Mouse (Mus musculus): Measurements from ENCODE around the gene Klhl35. TPM values are rescaled to one million over a fixed set of nuclear protein-coding genes. Genes with fewer than 3 reads are reported as not detected.
A peak's percentile ranks its signal among the peaks of the same experiment; 100 is the strongest.

Klhl35 gene
- total RNA-seq, 2 experiments from 2014 or later = 2.3 to 2.7 TPM

DNA sequence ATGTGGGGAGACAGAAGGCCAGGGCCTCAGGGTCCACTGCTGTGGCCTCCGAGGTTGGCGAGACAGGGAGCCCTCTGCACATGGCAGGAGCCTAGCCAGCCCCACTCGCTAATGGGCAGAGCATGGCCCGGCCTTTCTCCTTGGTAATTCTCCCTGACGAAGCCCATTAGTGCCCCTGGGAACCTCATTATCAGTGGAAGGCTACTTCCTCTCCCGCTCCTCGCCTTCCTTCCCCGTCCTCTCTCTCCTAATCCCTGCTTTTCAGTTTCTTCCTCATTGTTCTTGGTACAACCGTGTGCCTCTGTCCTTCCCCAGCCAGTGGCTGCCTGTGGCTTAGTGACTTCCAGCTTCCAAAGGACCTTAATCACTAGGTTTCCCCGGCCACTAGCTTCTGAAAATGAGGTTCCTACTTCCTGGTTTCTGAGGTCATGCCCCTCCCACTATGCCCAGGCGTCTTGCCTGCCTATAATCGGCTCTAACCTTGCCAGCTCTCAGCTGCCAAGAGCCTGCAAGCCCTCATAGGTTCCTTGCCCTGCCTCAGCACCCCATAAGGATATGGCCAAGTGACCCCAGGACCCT is 31.0 kb upstream of the Klhl35 start:
- DNase-seq (ENCODE audit: extremely low spot score in 1 of 2, low spot score in 2 of 2) = no peak
- Histone ChIP-seq H3K4me3 (no peak overlapping the region), H3K27ac (no peak overlapping the region)
- intact Hi-C loops (cut with DNase I) = no loop called here
- TF ChIP-seq CTCF (IDR thresholded peaks at IDR 0.05) = no peak

DNA sequence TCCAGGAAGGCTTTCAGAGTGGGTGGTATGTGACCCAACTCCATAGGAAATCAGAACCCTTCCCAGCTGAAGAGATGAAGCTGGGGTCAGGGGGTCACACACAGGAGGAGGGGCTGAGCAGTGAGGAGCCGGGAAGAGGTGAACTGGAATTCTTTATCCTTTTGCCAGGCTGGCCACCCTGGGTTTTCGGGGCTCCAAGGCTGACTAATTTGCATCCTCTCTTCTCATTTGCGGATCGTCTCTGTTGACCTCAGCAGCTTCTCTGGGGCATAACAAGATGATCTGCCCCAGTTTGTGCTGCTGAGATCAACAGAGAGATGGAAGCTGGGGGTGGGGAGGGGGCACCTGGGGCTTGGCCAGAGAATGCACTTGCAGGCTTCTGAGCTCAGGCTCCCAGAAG is 29.3 kb upstream of the Klhl35 start:
- Histone ChIP-seq H3K27ac (no peak overlapping the region), H3K4me3 (no peak overlapping the region)
- intact Hi-C loops (cut with DNase I) = no loop called here
- TF ChIP-seq CTCF (IDR thresholded peaks at IDR 0.05) = no peak
- DNase-seq (ENCODE audit: extremely low spot score in 1 of 2, low spot score in 2 of 2) = no peak

DNA sequence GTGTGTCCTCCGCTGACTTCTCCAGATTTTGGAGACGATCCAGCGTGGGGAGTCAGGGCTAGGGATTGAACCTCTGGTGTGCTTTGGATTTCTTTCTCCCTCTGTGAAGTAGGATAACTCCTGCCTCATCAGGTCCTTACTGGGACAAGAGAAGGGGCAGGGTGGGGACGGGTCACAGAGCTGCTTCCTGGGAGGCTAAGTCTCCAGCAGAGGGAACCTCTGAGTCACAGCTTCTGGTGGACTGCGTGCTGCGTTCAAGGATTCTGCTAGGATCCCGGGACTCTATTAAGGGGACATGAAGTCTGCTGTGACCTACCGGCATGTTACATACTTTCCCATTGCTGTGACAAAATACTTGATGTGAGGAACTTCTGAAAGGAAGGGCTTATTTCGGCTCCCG is 26.9 kb upstream of the Klhl35 start:
- TF ChIP-seq CTCF (IDR thresholded peaks at IDR 0.05) = peak; percentile 45
- H3K27ac ChIP-seq = no peak overlapping the region
- intact Hi-C loops (cut with DNase I) = no loop called here
- no peak overlapping the region for H3K4me3 ChIP-seq
- no peak for DNase-seq (ENCODE audit: extremely low spot score in 1 of 2, low spot score in 2 of 2)

DNA sequence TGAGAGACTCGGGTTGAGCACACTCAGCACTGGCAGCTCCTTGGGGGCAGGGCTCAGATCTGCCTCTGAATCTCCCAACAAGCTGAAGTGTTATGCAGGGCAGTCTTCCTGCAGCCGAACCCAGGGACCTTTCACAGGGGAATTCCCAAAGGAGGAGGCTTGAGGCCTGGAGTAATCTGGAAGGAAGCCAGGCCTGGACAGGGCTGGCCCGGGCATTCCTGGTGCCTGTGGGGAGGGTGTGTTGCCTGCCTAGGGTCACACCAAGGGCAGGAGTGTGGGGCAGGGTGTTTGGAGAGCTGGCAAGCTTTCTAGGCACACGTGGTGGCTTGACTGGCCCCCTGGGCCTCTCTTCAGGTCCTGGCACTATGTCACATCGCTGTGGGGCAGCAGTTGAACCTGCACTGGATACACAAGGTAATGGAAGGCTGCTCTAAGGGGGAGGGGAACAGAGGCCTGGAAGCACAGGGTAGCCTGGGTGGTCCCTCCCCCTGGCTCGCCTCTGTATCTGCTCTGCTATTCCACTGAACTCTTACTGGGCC is 24.2 kb upstream of the Klhl35 start:
- TF ChIP-seq CTCF (IDR thresholded peaks at IDR 0.05) = no peak
- no peak for DNase-seq (ENCODE audit: extremely low spot score in 1 of 2, low spot score in 2 of 2)
- Histone ChIP-seq H3K4me3 (no peak overlapping the region), H3K27ac (no peak overlapping the region)
- intact Hi-C loops (cut with DNase I) = no loop called here

DNA sequence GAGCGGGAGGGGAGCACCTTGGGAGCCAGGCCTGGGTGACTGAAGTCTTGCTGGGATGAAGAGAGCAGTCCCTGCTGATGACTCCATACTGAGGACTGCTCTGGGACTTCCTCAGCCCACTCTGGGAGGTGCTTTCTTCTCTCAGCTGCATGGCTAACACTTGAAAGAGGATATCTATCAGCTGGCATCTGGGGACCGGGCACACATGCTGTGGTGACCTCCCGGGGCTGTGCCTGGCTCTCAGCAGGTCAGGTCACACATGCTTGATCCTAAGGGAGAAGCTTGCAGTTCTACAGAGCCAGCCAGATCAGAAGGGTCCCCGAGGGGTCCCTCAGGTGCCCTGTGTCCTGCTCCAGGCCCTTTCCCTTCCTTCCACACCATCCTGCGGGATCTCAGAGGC is 22.6 kb upstream of the Klhl35 start:
- no peak overlapping the region for H3K4me3 ChIP-seq
- DNase-seq (ENCODE audit: extremely low spot score in 1 of 2, low spot score in 2 of 2) = no peak
- no peak overlapping the region for H3K27ac ChIP-seq
- intact Hi-C loops (cut with DNase I) = no loop called here
- TF ChIP-seq CTCF (IDR thresholded peaks at IDR 0.05) = no peak

DNA sequence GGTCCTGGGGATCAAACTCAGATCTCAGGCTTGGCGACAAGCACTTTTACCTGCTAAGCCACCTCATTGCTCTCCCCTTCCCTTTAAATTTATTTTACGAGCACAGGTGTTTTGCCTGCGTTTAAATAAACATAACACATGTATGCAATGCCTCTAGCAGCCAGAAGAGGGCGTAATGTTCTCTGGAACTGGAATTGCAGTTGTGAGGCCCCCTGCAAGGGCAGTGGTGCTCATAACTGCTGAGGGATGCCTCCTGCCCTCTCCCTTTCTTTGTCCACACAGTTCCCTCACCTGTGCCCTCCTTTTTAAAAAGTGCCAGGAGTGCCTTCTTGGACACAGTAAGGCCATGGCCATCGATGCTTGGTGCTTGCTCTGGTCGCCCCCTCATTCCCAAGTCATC is 21.8 kb upstream of the Klhl35 start:
- Histone ChIP-seq H3K4me3 (no peak overlapping the region), H3K27ac (no peak overlapping the region)
- intact Hi-C loops (cut with DNase I) = no loop called here
- TF ChIP-seq CTCF (IDR thresholded peaks at IDR 0.05) = peak; percentile 64
- DNase-seq (ENCODE audit: extremely low spot score in 1 of 2, low spot score in 2 of 2) = no peak

DNA sequence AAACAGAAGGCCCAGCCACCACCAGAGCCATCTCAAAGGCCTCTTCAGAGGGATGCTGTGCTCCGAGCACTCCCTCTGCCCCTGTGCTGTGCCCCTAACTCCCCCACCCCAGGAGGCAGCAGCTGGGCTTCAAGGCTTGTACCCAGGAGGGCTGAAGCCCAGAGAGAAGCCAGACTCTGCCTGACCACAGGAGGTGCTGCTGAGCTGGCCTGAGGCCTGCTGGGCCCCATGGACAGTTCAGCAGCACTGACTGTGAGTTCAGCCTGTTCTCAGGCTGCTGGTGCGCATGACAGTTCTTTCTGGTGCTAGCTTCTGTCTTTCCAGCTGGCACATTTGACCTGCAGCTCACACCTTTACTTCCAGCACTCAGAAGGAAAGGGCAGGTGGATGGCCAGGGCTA is 20.0 kb upstream of the Klhl35 start:
- H3K27ac ChIP-seq = no peak overlapping the region
- intact Hi-C loops (cut with DNase I) = no loop called here
- DNase-seq (ENCODE audit: extremely low spot score in 1 of 2, low spot score in 2 of 2) = no peak
- peak; percentile 42 for TF ChIP-seq CTCF (IDR thresholded peaks at IDR 0.05)
- H3K4me3 ChIP-seq = no peak overlapping the region

DNA sequence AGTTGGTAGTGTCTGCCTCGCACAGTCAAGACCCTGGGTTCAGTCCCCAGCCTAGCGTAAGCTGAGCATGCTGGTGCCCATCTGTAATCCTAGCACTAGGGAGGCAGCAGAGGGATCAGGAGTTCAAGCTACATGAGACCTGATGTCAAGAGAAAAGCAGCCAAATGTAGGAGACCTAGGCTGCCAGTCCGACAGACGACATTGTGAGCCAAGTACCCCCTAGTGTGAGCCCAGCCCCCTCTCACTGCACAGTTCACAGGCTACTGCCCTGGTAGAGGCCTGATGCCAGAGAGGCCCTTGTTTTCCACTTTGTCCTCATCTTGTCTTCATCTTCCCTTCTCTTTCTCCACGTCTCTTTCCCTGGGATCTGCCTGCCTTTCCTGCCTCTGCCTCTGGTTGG is 18.5 kb upstream of the Klhl35 start:
- Histone ChIP-seq H3K27ac (no peak overlapping the region), H3K4me3 (no peak overlapping the region)
- intact Hi-C loops (cut with DNase I) = no loop called here
- no peak for DNase-seq (ENCODE audit: extremely low spot score in 1 of 2, low spot score in 2 of 2)
- TF ChIP-seq CTCF (IDR thresholded peaks at IDR 0.05) = no peak

DNA sequence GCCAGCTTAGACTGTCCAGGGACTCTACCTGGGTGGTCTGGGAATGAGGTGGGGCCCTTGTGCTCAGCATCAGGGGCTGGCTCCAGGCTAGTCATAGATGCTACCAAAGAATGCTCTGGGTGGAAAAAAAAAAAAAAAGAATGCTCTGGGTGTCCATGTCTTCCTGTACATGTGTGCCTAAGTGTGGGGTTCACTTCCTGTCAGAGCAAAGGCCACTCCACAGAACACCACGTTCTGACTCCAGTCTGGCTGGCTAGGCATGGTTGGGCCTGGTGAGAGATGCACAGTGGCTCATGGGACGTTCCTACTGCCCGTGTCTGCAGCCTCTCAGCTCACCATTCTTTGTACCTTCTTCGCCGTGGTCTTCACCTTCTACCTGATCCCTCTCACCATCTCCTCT is 17.2 kb upstream of the Klhl35 start:
- H3K4me3 ChIP-seq = no peak overlapping the region
- TF ChIP-seq CTCF (IDR thresholded peaks at IDR 0.05) = no peak
- intact Hi-C loops (cut with DNase I) = no loop called here
- DNase-seq (ENCODE audit: extremely low spot score in 1 of 2, low spot score in 2 of 2) = no peak
- no peak overlapping the region for H3K27ac ChIP-seq

DNA sequence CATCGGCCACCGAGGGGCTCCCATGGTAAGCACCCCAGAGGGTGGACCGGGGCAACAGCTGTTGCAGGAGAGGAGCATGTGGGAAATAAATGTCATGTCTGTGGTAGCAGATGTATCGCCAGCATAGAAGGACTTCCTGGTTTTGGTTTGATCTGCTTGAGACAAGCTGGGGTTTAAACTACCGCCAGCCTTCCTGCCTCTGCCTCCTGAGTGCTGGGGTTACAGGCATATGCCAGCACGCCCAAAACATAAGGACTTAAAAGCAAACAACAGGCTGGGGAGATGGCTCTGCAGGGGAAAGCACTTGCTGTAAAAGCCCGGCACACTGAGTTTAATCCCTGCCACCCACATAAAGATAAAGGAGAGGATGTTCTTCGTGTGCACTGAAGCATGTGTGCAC is 16.7 kb upstream of the Klhl35 start:
- no peak overlapping the region for H3K27ac ChIP-seq
- no peak for TF ChIP-seq CTCF (IDR thresholded peaks at IDR 0.05)
- intact Hi-C loops (cut with DNase I) = no loop called here
- H3K4me3 ChIP-seq = no peak overlapping the region
- DNase-seq (ENCODE audit: extremely low spot score in 1 of 2, low spot score in 2 of 2) = no peak

DNA sequence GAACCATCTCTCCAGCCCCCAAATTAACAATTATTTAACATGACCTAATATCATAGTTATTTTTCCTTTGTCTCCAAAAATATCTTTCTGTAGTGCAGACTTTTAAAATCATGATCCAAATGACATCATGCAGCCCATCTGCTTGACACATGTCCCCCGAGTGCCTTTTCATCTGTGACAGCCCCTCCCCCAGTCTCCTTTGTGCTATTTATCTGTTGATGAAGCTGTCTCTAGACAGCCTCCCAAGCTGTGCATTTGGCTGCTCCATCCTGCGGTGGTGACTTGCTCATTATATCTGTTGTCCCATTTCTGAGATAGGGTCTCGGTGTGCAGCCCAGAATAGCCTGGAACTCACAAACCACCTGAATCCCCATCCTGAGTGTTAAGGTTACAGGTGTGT is 16.1 kb upstream of the Klhl35 start:
- Histone ChIP-seq H3K27ac (no peak overlapping the region), H3K4me3 (no peak overlapping the region)
- intact Hi-C loops (cut with DNase I) = loop anchor here (1.0 to 5.0 kb wide), 3 partner anchors 74 to 342 kb away; no protein-coding TSS in a partner anchor
- no peak for DNase-seq (ENCODE audit: extremely low spot score in 1 of 2, low spot score in 2 of 2)
- TF ChIP-seq CTCF (IDR thresholded peaks at IDR 0.05) = no peak

DNA sequence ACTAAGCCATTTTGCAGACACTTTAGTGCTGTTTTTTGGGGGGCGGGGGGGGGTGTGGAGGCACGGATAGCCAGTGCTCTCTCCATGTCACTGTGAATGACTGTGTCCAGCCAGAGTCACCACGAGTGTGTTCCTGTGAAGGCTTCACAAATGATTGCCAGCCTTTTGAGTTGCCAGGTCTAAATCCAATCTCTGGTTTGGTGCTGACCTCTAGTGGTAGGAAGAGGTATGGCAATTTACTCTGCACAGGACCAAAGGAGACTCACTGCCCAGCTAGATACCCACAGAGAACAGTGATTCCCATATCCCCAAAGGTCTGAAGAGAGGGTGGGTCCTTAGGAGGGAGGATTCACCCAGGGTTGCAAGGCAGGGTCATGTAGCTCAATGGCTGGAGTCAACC is 15.1 kb upstream of the Klhl35 start:
- peak; percentile 65 to 75 for DNase-seq (ENCODE audit: extremely low spot score in 1 of 2, low spot score in 2 of 2)
- intact Hi-C loops (cut with DNase I) = loop anchor here (1.0 to 5.0 kb wide), 3 partner anchors 75 to 343 kb away; no protein-coding TSS in a partner anchor
- no peak overlapping the region for H3K4me3 ChIP-seq
- H3K27ac ChIP-seq = no peak overlapping the region
- TF ChIP-seq CTCF (IDR thresholded peaks at IDR 0.05) = peak; percentile 88

DNA sequence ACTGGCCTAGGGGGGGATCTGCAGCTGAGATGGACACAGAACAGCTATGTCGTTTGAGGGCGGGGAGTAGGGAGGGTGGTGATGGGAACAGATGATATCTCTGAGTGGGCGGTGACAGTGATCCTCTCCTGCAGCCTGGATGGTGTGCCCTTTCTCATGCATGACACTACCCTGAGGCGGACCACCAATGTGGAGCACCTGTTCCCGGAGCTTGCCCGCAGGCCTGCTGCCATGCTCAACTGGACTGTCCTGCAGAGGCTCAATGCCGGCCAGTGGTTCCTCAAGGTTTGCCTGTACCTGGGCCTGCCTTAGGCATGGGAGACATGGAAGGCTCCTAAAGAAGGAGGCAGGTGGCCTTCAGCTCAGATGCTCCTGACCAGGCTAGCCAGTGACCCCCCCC is 12.9 kb upstream of the Klhl35 start:
- Histone ChIP-seq H3K27ac (no peak overlapping the region), H3K4me3 (no peak overlapping the region)
- DNase-seq (ENCODE audit: extremely low spot score in 1 of 2, low spot score in 2 of 2) = no peak
- no peak for TF ChIP-seq CTCF (IDR thresholded peaks at IDR 0.05)
- intact Hi-C loops (cut with DNase I) = loop anchor here (5.0 kb wide), 2 partner anchors 121 to 346 kb away; no protein-coding TSS in a partner anchor
